8 mouse cellular contexts compared by ENCODE assay signal in genomic region chr15:102459381-102459780, GRCm38 (mm10). TPM values are rescaled to one million over a fixed set of nuclear protein-coding genes. Genes with fewer than 3 reads are reported as not detected.
DNase-seq lines count a peak whose midpoint lies in the region; TF ChIP-seq lines count a peak whose summit lies in the region.

No protein-coding gene starts in this region.

- H3K27me3 ChIP-seq in heart, embryonic 10.5 days (ENCODE audit: insufficient read depth, poor library complexity, severe bottlenecking), result no peaks in the 10 kb centered on the region
- H3K27me3 ChIP-seq in hindbrain, embryonic 10.5 days (ENCODE audit: insufficient read depth, poor library complexity, severe bottlenecking), result no peaks in the 10 kb centered on the region

- no peaks in the 10 kb centered on the region for H3K9me3 ChIP-seq in heart, embryonic 10.5 days
- no peaks in the 10 kb centered on the region for H3K9me3 ChIP-seq in ES-E14 (ENCODE audit: control insufficient read depth, insufficient read depth, low read depth, low read length)
- H3K9me3 ChIP-seq in hindbrain, embryonic 10.5 days, result no peaks in the 10 kb centered on the region

- H3K4me3 ChIP-seq in heart, embryonic 10.5 days, result peak overlapping the region; percentile 64
- H3K4me3 ChIP-seq in ES-E14 (ENCODE audit: insufficient read depth in 1 of 2, low read depth in 1 of 2, low read length in 2 of 2, poor library complexity in 1 of 2, severe bottlenecking in 1 of 2), result peak overlapping the region; percentile 73 to 84
- H3K4me3 ChIP-seq in hindbrain, embryonic 10.5 days, result peak overlapping the region; percentile 57

- WGBS in heart, embryonic 10.5 days, result 26% methylated on average over 6 of the region's 6 CpGs
- 32% methylated on average over 6 of the region's 6 CpGs for WGBS in hindbrain, embryonic 10.5 days

- DNase-seq in heart, embryonic 10.5 days (ENCODE audit: low spot score), result no peak
- no peak for DNase-seq in heart, adult 9 months (ENCODE audit: low spot score in 2 of 2)
- DNase-seq in ES-E14 (ENCODE audit: low read depth, low spot score), result no peak
- no peak for DNase-seq in hindbrain, embryonic 10.5 days (ENCODE audit: low spot score)
- DNase-seq in lung, postnatal 36 days, result peak; percentile 20
- no peak for DNase-seq in adrenal gland, adult 18-20 months (ENCODE audit: low spot score in 2 of 2)
- DNase-seq in left cerebral cortex, postnatal 25 days (ENCODE audit: low spot score in 2 of 2), result no peak
- DNase-seq in testis, postnatal 14 days (ENCODE audit: low spot score), result no peak

- H3K27ac ChIP-seq in heart, embryonic 10.5 days, result peak overlapping the region; percentile 83
- peak overlapping the region; percentile 61; the same call in 1 of the 2 replicates for H3K27ac ChIP-seq in ES-E14 (ENCODE audit: insufficient read depth, low read depth, low read length, poor library complexity, severe bottlenecking)
- peak overlapping the region; percentile 81 for H3K27ac ChIP-seq in hindbrain, embryonic 10.5 days

- intact Hi-C loops in left cerebral cortex, postnatal 25 days (cut with DNase I), result no loop called here

- H3K4me1 ChIP-seq in heart, embryonic 10.5 days, result peaks cover 19% of the 10 kb centered on the region
- peaks cover 0 to 18% of the 10 kb centered on the region in 2 experiments; a peak in 2 of 4 replicates for H3K4me1 ChIP-seq in ES-E14 (ENCODE audit: control insufficient read depth in 2 of 2, insufficient read depth in 2 of 2, low read length in 2 of 2, poor library complexity in 1 of 2)
- peaks cover 33% of the 10 kb centered on the region for H3K4me1 ChIP-seq in hindbrain, embryonic 10.5 days (replicated peaks)

- in situ Hi-C loops in ES-E14 (cut with MboI; ENCODE audit: low sequenced_read_pairs in 2 of 2, unreplicated experiment in 2 of 2), result no loop called here

- H3K9ac ChIP-seq in ES-E14 (ENCODE audit: insufficient read depth, low read depth, low read length, poor library complexity, severe bottlenecking), result peak overlapping the region; percentile 67; the same call in 1 of the 2 replicates

- peaks cover 12% of the 10 kb centered on the region for H3K36me3 ChIP-seq in heart, embryonic 10.5 days
- H3K36me3 ChIP-seq in ES-E14 (ENCODE audit: control insufficient read depth, insufficient read depth, low read length, poor library complexity, severe bottlenecking), result peaks cover 5% of the 10 kb centered on the region
- peaks cover 16% of the 10 kb centered on the region; the same call in 1 of the 2 replicates for H3K36me3 ChIP-seq in hindbrain, embryonic 10.5 days

TF ChIP-seq in ES-E14, 5 proteins besides CTCF, POLR2A, EP300 and RAD21:
- TF ChIP-seq CHD2 (IDR thresholded peaks at IDR 0.05; ENCODE audit: low read depth, low read length), result no peak

RNA-seq across cellular contexts. Expression of gene Prr13, which starts 0.6 kb away (rescaled TPM):
- polyA plus RNA-seq in heart, embryonic 10.5 days (2016; fragmentation: Nextera tagmentation; extraction: Ambion mirVana), result 82.8 and 101 TPM in 2 replicates
- 13.2 and 26.3 TPM in 2 replicates for total RNA-seq in ES-E14 (2012; rRNA removed)
- 84.3 and 98.2 TPM in 2 replicates for polyA plus RNA-seq in hindbrain, embryonic 10.5 days (2016; fragmentation: Nextera tagmentation; extraction: Ambion mirVana)
- 100 to 1,000 TPM in 1 of 2 experiments, 10 to 100 TPM in 1; 86.2 to 148 TPM for total RNA-seq in adrenal gland, adult 18-20 months (2021)
- total RNA-seq in left cerebral cortex, postnatal 25 days (2021), result 10 to 100 TPM; 35.8 to 42.0 TPM

RNA-seq across cellular contexts. Expression of gene Pcbp2, which starts 11.0 kb away (rescaled TPM):
- polyA plus RNA-seq in heart, embryonic 10.5 days (2016; fragmentation: Nextera tagmentation; extraction: Ambion mirVana), result 143 and 183 TPM in 2 replicates
- 206 and 377 TPM in 2 replicates for total RNA-seq in ES-E14 (2012; rRNA removed)
- 166 and 207 TPM in 2 replicates for polyA plus RNA-seq in hindbrain, embryonic 10.5 days (2016; fragmentation: Nextera tagmentation; extraction: Ambion mirVana)
- total RNA-seq in adrenal gland, adult 18-20 months (2021), result 100 to 1,000 TPM; 628 to 756 TPM
- total RNA-seq in left cerebral cortex, postnatal 25 days (2021), result 100 to 1,000 TPM; 464 to 469 TPM

RNA-seq across cellular contexts. Expression of gene Amhr2, which starts 14.2 kb away (rescaled TPM):
- polyA plus RNA-seq in heart, embryonic 10.5 days (2016; fragmentation: Nextera tagmentation; extraction: Ambion mirVana), result 1.6 and 2.4 TPM in 2 replicates
- total RNA-seq in ES-E14 (2012; rRNA removed), result 5.6 and 16.5 TPM in 2 replicates
- polyA plus RNA-seq in hindbrain, embryonic 10.5 days (2016; fragmentation: Nextera tagmentation; extraction: Ambion mirVana), result 0.17 and 0.18 TPM in 2 replicates
- total RNA-seq in adrenal gland, adult 18-20 months (2021), result 1 to 10 TPM; 1.5 to 2.0 TPM
- 1 to 10 TPM in 1 of 2 experiments, under 1 TPM in 1; 0.62 to 2.4 TPM for total RNA-seq in left cerebral cortex, postnatal 25 days (2021)

RNA-seq across cellular contexts. Expression of gene Gm10337, which starts 44.1 kb away (rescaled TPM):
- polyA plus RNA-seq in heart, embryonic 10.5 days (2016; fragmentation: Nextera tagmentation; extraction: Ambion mirVana), result not detected in 2 replicates
- total RNA-seq in ES-E14 (2012; rRNA removed), result not detected in 2 replicates
- 3.9 and 11.3 TPM in 2 replicates for polyA plus RNA-seq in hindbrain, embryonic 10.5 days (2016; fragmentation: Nextera tagmentation; extraction: Ambion mirVana)
- not detected for total RNA-seq in adrenal gland, adult 18-20 months (2021)
- total RNA-seq in left cerebral cortex, postnatal 25 days (2021), result not detected

RNA-seq across cellular contexts. Expression of gene Sp1, which starts 53.4 kb away (rescaled TPM):
- 5.7 and 7.6 TPM in 2 replicates for polyA plus RNA-seq in heart, embryonic 10.5 days (2016; fragmentation: Nextera tagmentation; extraction: Ambion mirVana)
- total RNA-seq in ES-E14 (2012; rRNA removed), result 93.4 and 130 TPM in 2 replicates
- polyA plus RNA-seq in hindbrain, embryonic 10.5 days (2016; fragmentation: Nextera tagmentation; extraction: Ambion mirVana), result 6.1 and 9.3 TPM in 2 replicates
- 10 to 100 TPM; 61.1 to 62.1 TPM for total RNA-seq in adrenal gland, adult 18-20 months (2021)
- total RNA-seq in left cerebral cortex, postnatal 25 days (2021), result 10 to 100 TPM; 24.3 to 27.0 TPM
